Mouse (Mus musculus) forebrain, embryonic 10.5 days (tissue): ENCODE data around the gene Fbxo40. TPM values are rescaled to one million over a fixed set of nuclear protein-coding genes. Genes with fewer than 3 reads are reported as not detected.
A peak's percentile ranks its signal among the peaks of the same experiment; 100 is the strongest.

Experiments
- DNase-seq: peaks from one replicate; pipeline ENCODE4 v3.0.0-alpha.2; 2017; ENCODE audit warnings: low spot score; ENCODE audit errors: extremely low spot score
- H3K27ac ChIP-seq: fragments of 300-500 bp; sonication (generic); 2 replicates; pipeline ENCODE4 v1.5.1; 2016; ENCODE audit warnings: mild to moderate bottlenecking
- H3K27me3 ChIP-seq: fragments of 300-500 bp; sonication (generic); 2 replicates; pipeline ENCODE4 v1.6.1; 2016; ENCODE audit warnings: mild to moderate bottlenecking; ENCODE audit not compliant: poor library complexity, severe bottlenecking
- H3K36me3 ChIP-seq: fragments of 300-500 bp; sonication (generic); replicated peaks from 2 replicates; pipeline ENCODE4 v1.6.1; 2016; ENCODE audit warnings: mild to moderate bottlenecking, moderate library complexity
- H3K4me1 ChIP-seq: fragments of 300-500 bp; sonication (generic); 2 replicates; pipeline ENCODE4 v1.6.1; 2016
- H3K4me3 ChIP-seq: fragments of 300-500 bp; sonication (generic); 2 replicates; pipeline ENCODE4 v1.5.1; 2016; ENCODE audit warnings: mild to moderate bottlenecking, moderate library complexity
- H3K9me3 ChIP-seq: fragments of 300-500 bp; sonication (generic); 2 replicates; pipeline ENCODE4 v1.6.1; 2016; ENCODE audit warnings: mild to moderate bottlenecking, moderate library complexity
- WGBS: fragments of 180-500 bp; shearing (Covaris S2); methylation state at CpG from one replicate; pipeline ENCODE4 v1.1.7; 2016; 5-methylcytosine and 5-hydroxymethylcytosine counted together
- polyA plus RNA-seq: library from polyadenylated mRNA; unstranded; fragments of >200 nt; fragmentation: Nextera tagmentation; extraction: Ambion mirVana; gene quantifications from 2 replicates; pipeline ENCODE4 v1.2.1, GENCODE M21; 2016

The Fbxo40 gene
- 0.09 and 0.12 TPM in 2 replicates for polyA plus RNA-seq

DNA sequence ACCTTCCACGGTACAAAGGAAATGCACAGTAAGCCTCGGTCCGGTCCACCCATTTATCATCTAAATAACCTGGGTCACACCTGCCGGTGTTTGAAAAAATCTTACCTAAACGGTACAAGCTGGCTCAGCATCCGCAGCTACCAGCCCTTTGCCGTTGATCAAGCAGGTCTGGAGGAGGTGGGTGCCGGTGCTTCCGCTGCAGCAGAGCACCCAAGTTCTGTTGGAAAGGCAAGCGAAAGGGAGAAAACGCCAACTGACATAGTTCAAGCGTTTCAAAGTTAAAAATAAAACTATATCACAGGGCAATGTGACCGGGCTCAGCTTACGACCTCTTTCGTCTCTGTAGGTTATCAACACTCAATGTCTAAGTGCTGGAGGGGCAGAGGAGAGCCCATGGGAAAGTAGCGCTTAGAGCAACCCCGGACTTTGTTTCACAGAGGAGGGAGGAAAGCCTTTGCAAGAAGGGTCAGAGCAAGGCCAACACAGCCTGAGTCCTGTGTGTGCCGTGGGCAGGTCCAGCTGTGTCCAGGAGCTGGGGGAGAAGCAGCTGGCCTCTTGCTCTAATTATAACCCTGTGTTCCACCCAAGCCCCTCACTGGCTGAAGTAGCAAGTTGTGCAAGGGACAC is at the start of gene Fbxo40:
Fbxo40 (minus strand) TSS at position 469 of the 627 bp plus-strand sequence.
- no peaks in the 10 kb centered on the region for H3K27me3 ChIP-seq
- H3K36me3 ChIP-seq: no peaks in the 10 kb centered on the region
- H3K27ac ChIP-seq: 0 out of 2 replicates have a peak within 1 kb of the TSS, but pooled peaks have one; percentile 15
- no peaks in the 10 kb centered on the region for H3K9me3 ChIP-seq
- 77% methylated on average over 18 of the region's 18 CpGs for WGBS
- DNase-seq: no peak
- H3K4me3 ChIP-seq: no peak within 1 kb of the TSS
- H3K4me1 ChIP-seq: peaks cover 14% of the 10 kb centered on the region

DNA sequence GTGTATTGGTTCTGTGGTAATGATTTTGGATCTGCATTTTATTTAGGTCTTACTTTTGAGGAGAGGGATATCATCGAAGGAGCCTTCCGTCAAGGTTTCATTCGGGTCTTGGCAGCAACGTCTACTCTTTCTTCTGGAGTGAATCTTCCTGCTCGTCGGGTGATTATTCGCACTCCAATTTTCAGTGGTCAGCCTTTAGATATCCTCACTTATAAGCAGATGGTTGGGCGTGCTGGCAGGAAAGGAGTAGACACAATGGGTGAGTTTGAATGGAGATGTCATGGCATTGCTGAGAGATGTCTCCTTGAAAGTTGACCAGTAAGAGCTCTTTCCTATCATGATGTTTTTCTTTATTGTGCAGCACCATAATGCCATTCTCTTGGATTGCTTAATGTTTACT is 44.5 kb upstream of the Fbxo40 start:
- H3K4me3 ChIP-seq: no peak overlapping the region
- H3K27ac ChIP-seq: no peak overlapping the region
- 95% methylated on average over 8 of the region's 8 CpGs for WGBS
- H3K36me3 ChIP-seq: peaks cover 75% of the 10 kb centered on the region
- no peaks in the 10 kb centered on the region for H3K27me3 ChIP-seq
- no peaks in the 10 kb centered on the region for H3K9me3 ChIP-seq
- no peak for DNase-seq
- no peaks in the 10 kb centered on the region for H3K4me1 ChIP-seq

DNA sequence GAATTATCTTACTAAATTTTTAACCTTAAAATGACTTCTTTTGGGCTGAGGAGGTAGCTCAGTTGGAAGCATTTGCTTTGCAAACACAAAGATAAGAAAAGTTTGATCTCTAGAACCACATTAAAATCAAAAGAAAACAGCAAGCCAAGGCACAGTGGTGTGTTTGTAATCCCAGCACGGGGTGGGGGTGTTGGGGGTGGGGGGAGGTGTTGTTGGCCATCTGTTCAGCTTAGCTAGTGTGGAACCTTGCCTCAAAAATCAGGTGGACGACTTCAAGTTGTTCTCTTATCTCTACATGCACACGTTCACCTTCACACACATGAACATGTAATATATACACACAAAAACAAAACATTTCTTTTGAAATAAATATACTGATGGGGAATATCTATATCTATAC is 41.7 kb upstream of the Fbxo40 start:
- no peaks in the 10 kb centered on the region for H3K9me3 ChIP-seq
- H3K4me3 ChIP-seq: no peak overlapping the region
- peaks cover 84% of the 10 kb centered on the region for H3K36me3 ChIP-seq
- no peak for DNase-seq
- H3K4me1 ChIP-seq: no peaks in the 10 kb centered on the region
- 84% methylated on average over 3 of the region's 3 CpGs for WGBS
- H3K27ac ChIP-seq: no peak overlapping the region
- no peaks in the 10 kb centered on the region for H3K27me3 ChIP-seq

DNA sequence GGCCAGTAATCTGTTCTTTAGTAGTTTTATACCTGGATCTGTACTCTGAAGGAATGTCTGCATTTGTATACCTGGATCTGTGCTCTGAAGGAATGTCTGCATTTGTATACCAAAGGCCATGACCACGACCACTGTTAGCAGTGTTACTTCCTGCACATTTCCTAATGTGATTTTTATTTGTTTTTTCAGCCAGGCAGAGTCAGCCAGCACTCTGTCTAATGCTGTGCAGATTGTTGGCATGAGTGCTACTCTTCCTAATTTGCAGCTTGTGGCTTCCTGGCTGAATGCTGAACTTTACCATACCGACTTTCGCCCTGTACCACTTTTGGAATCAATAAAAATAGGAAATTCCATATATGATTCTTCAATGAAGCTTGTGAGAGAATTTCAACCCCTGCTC is 37.3 kb upstream of the Fbxo40 start:
- H3K27me3 ChIP-seq: no peaks in the 10 kb centered on the region
- DNase-seq: no peak
- H3K4me1 ChIP-seq: no peaks in the 10 kb centered on the region
- H3K4me3 ChIP-seq: no peak overlapping the region
- H3K36me3 ChIP-seq: peaks cover 71% of the 10 kb centered on the region
- no peak overlapping the region for H3K27ac ChIP-seq
- H3K9me3 ChIP-seq: no peaks in the 10 kb centered on the region
- WGBS: 86% methylated on average over 3 of the region's 3 CpGs

DNA sequence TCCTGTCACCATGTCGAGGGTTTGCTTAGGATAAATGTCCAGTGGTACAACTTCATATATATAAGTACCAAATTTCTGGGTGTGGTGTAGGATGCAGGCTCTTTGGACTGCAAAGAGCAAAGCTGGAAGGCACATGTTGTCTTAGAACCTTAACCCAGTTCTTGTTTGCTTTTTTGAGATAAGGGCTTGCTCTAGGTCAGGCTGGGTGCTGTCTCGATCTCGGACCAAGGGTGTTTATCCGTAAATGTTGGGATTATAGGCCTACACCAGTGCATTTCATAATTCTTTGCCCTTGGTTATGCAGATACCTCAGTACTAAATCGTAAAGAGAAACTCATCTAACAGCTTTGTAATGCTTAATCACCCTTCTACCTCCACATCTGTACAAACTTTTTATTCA is 22.1 kb upstream of the Fbxo40 start:
- Histone ChIP-seq H3K27ac (peak overlapping the region; percentile 90), H3K4me3 (peak overlapping the region; percentile 92), H3K4me1 (peaks cover 22% of the 10 kb centered on the region), H3K9me3 (no peaks in the 10 kb centered on the region), H3K36me3 (peaks cover 34% of the 10 kb centered on the region), H3K27me3 (no peaks in the 10 kb centered on the region)
- no peak for DNase-seq
- WGBS: 68% methylated on average over 5 of the region's 5 CpGs

DNA sequence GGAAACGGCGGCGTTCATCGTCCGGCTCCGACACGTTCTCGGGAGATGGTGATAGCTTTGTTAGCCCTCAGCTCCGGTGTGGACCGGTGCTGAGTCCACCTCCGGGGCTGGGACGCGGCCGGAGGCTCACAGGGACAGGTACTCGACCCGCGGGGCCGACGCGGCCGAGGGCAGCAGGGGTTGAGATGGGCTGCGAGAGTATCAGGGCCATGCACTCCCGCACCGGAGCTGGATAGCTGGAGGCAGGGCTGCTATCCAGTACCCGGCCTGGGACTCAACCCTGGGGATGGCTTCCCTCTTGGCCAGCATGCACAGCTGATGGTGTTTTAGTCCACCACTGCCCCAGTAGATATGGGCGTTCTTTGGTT is 21.6 kb upstream of the Fbxo40 start:
- H3K27me3 ChIP-seq: no peaks in the 10 kb centered on the region
- WGBS: under 1% methylated on average over 26 of the region's 26 CpGs
- H3K36me3 ChIP-seq: peaks cover 31% of the 10 kb centered on the region
- no peaks in the 10 kb centered on the region for H3K9me3 ChIP-seq
- peaks cover 22% of the 10 kb centered on the region for H3K4me1 ChIP-seq
- peak overlapping the region; percentile 90 for H3K27ac ChIP-seq
- H3K4me3 ChIP-seq: peak overlapping the region; percentile 92
- no peak for DNase-seq

DNA sequence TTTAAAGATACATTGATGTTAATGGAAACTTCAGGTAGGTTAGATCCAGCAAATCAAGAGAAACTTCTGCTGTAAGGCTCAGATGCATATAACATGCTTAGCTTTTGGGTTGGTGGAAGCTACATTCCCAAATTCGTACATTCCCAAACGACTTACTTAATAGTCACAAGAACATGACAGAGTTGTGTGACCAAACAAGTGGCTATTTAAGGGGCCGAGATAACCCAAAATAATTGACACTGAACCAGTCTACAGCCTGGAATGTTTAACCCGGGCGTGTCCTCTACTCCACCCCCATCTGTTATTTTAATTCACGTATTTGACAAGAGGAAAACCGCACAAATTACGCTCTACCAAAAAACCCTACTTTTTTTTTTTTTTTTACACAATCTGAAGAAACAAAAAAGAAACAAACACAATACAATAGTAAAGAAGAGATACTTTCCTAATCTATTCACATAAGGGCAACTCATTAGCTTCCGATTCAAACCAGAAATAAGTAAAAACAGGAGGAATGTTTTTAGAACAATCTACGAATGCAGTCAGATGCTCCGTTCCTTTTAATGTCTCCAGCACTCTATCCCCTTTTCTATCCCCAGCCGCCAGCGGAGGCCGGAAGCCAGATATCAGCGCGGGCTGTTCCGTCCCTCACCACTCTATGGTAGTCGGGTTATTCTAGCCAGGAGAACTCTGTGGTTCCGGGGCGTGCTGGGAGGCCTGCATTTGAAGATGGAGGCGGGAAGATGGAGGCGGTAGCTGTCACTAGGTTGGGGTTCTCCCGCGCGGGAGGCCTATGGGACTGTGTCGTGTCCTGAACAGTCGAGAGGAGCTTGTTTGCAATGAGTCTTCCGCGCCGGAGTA is 21.0 kb upstream of the Fbxo40 start, which contains the start of gene Polq:
Polq (plus strand) TSS at position 726 of the 861 bp plus-strand sequence.
- peak within 1 kb of the TSS; percentile 92 for H3K4me3 ChIP-seq
- peak within 1 kb of the TSS; percentile 90 for H3K27ac ChIP-seq
- H3K4me1 ChIP-seq: peaks cover 22% of the 10 kb centered on the region
- peaks cover 30% of the 10 kb centered on the region for H3K36me3 ChIP-seq
- 6% methylated on average over 30 of the region's 30 CpGs for WGBS
- H3K27me3 ChIP-seq: no peaks in the 10 kb centered on the region
- DNase-seq: peak; percentile 92
- H3K9me3 ChIP-seq: no peaks in the 10 kb centered on the region

DNA sequence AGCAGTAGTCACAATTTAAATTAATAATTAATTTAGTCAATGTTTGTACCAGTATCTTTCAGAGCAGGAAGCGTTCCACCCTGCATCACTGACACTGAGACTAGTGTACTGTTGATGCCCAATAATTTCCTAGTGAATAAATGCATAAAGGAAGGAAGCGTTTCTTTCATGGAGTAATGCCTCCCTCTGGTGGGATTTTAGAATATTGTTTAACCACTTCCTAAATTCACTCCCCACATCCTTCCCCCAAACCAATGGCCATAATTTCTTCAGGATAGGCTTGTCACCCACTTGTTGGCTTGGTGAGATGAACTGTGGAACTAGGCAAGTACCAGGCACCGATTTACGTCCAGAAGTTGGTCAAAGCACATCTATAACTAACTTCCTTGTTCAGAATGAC is 20.1 kb upstream of the Fbxo40 start:
- no peak overlapping the region for H3K27ac ChIP-seq
- peaks cover 21% of the 10 kb centered on the region for H3K36me3 ChIP-seq
- no peaks in the 10 kb centered on the region for H3K9me3 ChIP-seq
- H3K4me1 ChIP-seq: peaks cover 22% of the 10 kb centered on the region
- WGBS: 69% methylated on average over 4 of the region's 4 CpGs
- no peak for DNase-seq
- no peak overlapping the region for H3K4me3 ChIP-seq
- no peaks in the 10 kb centered on the region for H3K27me3 ChIP-seq

DNA sequence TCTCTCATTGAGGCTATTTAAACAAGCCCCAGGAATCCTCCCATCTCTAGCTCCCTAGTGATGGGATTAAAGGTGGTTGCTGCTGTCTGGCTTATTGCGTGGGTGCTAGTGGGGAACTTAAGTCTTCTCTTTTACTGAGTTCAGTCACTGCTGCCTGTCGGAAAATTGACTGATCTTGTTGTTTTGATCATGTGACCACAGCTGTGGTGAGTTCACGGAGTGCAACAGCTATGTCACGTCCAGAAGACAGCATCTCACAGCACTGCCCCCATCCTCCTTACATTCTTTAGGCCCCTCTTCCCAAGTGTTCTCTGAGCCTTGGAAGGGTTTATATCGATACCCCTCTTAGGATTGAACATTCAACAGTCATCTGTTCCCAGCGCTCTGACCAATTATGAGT is 19.0 kb upstream of the Fbxo40 start:
- whole genome bisulfite sequencing: 81% methylated on average over 6 of the region's 6 CpGs
- Histone ChIP-seq H3K4me3 (no peak overlapping the region), H3K36me3 (peaks cover 11% of the 10 kb centered on the region), H3K4me1 (peaks cover 22% of the 10 kb centered on the region), H3K27me3 (no peaks in the 10 kb centered on the region), H3K9me3 (no peaks in the 10 kb centered on the region), H3K27ac (no peak overlapping the region)
- DNase-seq: no peak

DNA sequence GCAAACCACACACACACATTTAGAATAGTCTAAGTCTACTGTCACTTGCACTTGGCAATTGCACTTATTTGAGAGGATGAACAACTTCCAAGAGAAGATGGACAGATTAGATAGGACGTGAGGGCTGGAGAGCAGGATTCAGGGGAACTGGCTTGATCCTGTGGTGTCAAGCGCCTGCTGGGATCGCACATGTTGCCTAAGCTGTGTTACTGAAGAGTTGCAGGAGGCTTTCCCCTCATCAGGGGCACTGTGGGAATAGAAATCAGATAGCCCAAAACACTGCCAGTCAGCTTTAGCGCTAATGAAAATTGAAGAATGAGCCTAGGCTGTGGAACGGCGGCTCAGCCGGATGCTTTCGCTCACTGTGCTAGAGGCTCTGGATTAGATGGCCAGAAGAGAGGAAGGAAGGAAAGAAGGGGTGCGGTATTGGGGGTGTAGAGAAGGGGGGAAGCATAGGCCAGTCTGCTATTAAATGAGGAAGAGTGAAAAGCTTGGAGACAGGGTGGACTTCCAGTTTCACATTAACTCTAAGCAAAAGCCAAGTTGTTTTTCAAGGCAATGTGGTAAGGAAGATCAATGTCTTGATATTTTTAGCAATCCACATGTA is 9.2 kb upstream of the Fbxo40 start:
- Histone ChIP-seq H3K36me3 (no peaks in the 10 kb centered on the region), H3K27me3 (no peaks in the 10 kb centered on the region), H3K27ac (no peak overlapping the region), H3K9me3 (no peaks in the 10 kb centered on the region), H3K4me3 (no peak overlapping the region), H3K4me1 (no peaks in the 10 kb centered on the region)
- DNase-seq: no peak
- WGBS: 84% methylated on average over 9 of the region's 9 CpGs

DNA sequence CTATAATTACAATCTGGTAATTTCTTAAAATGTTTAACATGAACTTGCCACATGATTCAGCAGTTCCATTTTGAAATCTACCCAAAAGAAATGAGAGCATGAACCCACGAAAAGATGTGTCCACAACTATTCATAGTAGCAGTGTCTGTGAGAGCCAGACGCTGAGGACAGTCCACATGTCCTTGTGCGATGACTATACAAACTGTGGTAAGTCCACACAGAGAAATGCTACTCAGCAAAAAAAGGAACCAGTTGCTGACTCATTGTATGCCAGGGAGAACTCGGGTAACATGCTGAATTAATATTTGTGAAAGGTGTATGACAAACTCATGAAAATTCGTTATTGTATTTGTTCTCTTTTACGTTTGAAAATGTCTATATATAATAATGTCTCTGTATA is 7.4 kb upstream of the Fbxo40 start:
- Histone ChIP-seq H3K27me3 (no peaks in the 10 kb centered on the region), H3K4me1 (no peaks in the 10 kb centered on the region), H3K36me3 (no peaks in the 10 kb centered on the region), H3K4me3 (no peak overlapping the region), H3K27ac (no peak overlapping the region), H3K9me3 (no peaks in the 10 kb centered on the region)
- 85% methylated on average over 6 of the region's 6 CpGs for WGBS
- DNase-seq: no peak

DNA sequence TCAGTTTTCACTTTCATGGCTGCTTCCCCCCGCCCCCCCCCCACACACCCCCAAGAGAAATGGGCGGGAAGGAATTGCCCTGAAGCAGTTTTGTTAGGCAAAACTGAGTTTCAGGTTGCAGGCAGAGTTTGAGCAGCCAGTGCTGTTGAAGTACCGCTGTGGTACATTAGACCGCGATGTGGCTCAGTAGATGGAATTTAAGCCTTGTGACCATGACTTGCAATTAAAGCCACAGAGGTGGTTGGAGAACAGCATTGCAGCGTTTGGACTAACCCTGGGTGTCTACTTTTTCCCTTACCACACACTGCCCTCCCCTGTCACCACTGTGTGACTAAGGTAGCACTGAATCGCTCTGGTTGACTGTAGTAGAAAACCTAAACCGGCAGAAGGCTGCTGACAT is 774 bp downstream of the Fbxo40 start:
- Histone ChIP-seq H3K9me3 (no peaks in the 10 kb centered on the region), H3K36me3 (no peaks in the 10 kb centered on the region), H3K4me1 (peaks cover 14% of the 10 kb centered on the region), H3K4me3 (no peak overlapping the region), H3K27me3 (no peaks in the 10 kb centered on the region), H3K27ac (no peak overlapping the region)
- 77% methylated on average over 8 of the region's 8 CpGs for WGBS
- no peak for DNase-seq

DNA sequence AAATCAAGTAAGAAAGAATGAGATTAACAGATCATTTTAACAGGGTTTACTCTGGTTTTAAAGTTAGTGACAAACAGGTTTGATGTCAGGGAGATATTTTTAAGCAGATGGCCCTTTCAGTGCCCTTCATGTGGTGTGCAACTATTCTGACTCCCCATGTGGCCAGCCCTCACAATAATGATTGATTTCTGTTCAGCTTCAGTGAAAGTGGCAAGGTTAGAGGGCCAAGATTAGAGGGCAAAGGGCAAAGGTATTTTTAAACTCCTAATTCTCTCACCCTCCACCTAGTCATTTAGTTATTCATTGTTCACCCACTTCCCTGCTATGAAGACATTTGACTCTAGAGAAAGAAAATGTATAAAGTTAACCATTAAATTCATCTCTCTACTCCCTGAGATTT is 2.2 kb downstream of the Fbxo40 start:
- no peak for DNase-seq
- H3K4me1 ChIP-seq: peaks cover 14% of the 10 kb centered on the region
- H3K4me3 ChIP-seq: no peak overlapping the region
- no peak overlapping the region for H3K27ac ChIP-seq
- no peaks in the 10 kb centered on the region for H3K27me3 ChIP-seq
- no peaks in the 10 kb centered on the region for H3K36me3 ChIP-seq
- H3K9me3 ChIP-seq: no peaks in the 10 kb centered on the region
